ENCODE assay signal across 17 mouse cellular contexts in the genomic region with DNA sequence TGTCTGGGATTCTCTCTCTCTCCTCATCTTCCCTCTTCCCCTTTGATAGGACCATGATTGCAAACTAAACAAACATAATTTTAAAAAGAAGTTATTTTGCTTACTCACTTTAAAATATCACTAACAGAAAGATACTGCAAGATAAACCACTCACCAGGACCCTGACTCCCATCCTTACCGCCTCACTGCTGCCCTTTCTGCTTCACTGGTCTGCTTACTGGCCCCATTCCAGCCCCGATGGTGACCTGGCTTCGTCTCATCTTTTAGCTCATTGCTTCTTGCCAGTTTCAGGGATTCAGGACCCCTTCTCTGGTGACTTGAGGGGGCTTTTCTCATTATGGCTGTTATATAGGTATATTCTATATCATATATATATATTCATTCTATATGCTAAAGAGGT. TPM values are rescaled to one million over a fixed set of nuclear protein-coding genes. Genes with fewer than 3 reads are reported as not detected.
DNase-seq lines count a peak whose midpoint lies in the region; ATAC-seq lines count a peak whose summit lies in the region.
"Had no signal": no experiment of that assay in that cellular context is flagged by ENCODE, and none has a peak within 500 bp of the region (broad histone marks: within the 10 kb centered on the region; RNA-seq: fewer than 3 reads in every experiment).

No protein-coding gene starts in this region.

- H3K9ac ChIP-seq in hindbrain, embryonic 13.5 days: no peak overlapping the region
- no peak overlapping the region for H3K9ac ChIP-seq in hindbrain, embryonic 11.5 days (ENCODE audit: low read depth, low read length)
- H3K9ac ChIP-seq in hindbrain, embryonic 14.5 days: no peak overlapping the region
- H3K9ac ChIP-seq in hindbrain, embryonic 15.5 days: no peak overlapping the region
- H3K9ac ChIP-seq: heart, embryonic 13.5 days; limb, embryonic 13.5 days; liver, embryonic 15.5 days; midbrain, embryonic 12.5 days had no signal

- no peak for DNase-seq in hindbrain, embryonic 11.5 days (ENCODE audit: low spot score)
- DNase-seq in hindbrain, embryonic 14.5 days (ENCODE audit: low spot score): no peak
- DNase-seq in kidney, postnatal 25 days: peak; percentile 65 to 71
- DNase-seq in embryonic facial prominence, embryonic 10.5 days (ENCODE audit: low spot score): no peak
- no peak for DNase-seq in spleen, postnatal 4 days (ENCODE audit: low spot score in 2 of 2)
- DNase-seq: adrenal gland, postnatal 14 days; cerebellum, adult 9-11 months; lung, postnatal 36 days; thymus, postnatal 14 days had no signal

- H3K9me3 ChIP-seq in hindbrain, embryonic 13.5 days: no peaks in the 10 kb centered on the region
- H3K9me3 ChIP-seq in hindbrain, embryonic 11.5 days (ENCODE audit: control insufficient read depth, low read length): no peaks in the 10 kb centered on the region
- no peaks in the 10 kb centered on the region for H3K9me3 ChIP-seq in hindbrain, embryonic 14.5 days (ENCODE audit: control insufficient read depth, low read length)
- H3K9me3 ChIP-seq in hindbrain, embryonic 15.5 days: no peaks in the 10 kb centered on the region
- H3K9me3 ChIP-seq in embryonic facial prominence, embryonic 10.5 days: no peaks in the 10 kb centered on the region
- H3K9me3 ChIP-seq: heart, embryonic 13.5 days; limb, embryonic 13.5 days; liver, embryonic 15.5 days; midbrain, embryonic 12.5 days had no signal

- no peak overlapping the region for H3K4me2 ChIP-seq in hindbrain, embryonic 13.5 days
- H3K4me2 ChIP-seq in hindbrain, embryonic 11.5 days (replicated peaks; ENCODE audit: low read depth, low read length): no peak overlapping the region
- H3K4me2 ChIP-seq in hindbrain, embryonic 14.5 days (replicated peaks): no peak overlapping the region
- H3K4me2 ChIP-seq in hindbrain, embryonic 15.5 days: no peak overlapping the region
- H3K4me2 ChIP-seq: heart, embryonic 13.5 days; limb, embryonic 13.5 days; liver, embryonic 15.5 days; midbrain, embryonic 12.5 days had no signal

- no peak for ATAC-seq in hindbrain, embryonic 13.5 days (ENCODE audit: low FRiP score)
- ATAC-seq in hindbrain, embryonic 11.5 days (ENCODE audit: low FRiP score): no peak
- ATAC-seq in hindbrain, embryonic 14.5 days (ENCODE audit: low FRiP score): no peak
- no peak for ATAC-seq in hindbrain, embryonic 15.5 days (ENCODE audit: low FRiP score, low read depth)
- ATAC-seq: CD4-positive, CD25-positive, alpha-beta regulatory T cell, adult 4 months had no signal

- peaks cover 16% of the 10 kb centered on the region for H3K4me1 ChIP-seq in hindbrain, embryonic 13.5 days (replicated peaks)
- H3K4me1 ChIP-seq in hindbrain, embryonic 11.5 days (replicated peaks; ENCODE audit: control insufficient read depth, insufficient read depth, low read length): no peaks in the 10 kb centered on the region
- H3K4me1 ChIP-seq in hindbrain, embryonic 14.5 days (replicated peaks; ENCODE audit: control insufficient read depth, insufficient read depth, low read length): peaks cover 20% of the 10 kb centered on the region
- H3K4me1 ChIP-seq in hindbrain, embryonic 15.5 days (replicated peaks): peaks cover 19% of the 10 kb centered on the region
- no peaks in the 10 kb centered on the region for H3K4me1 ChIP-seq in embryonic facial prominence, embryonic 10.5 days
- H3K4me1 ChIP-seq: heart, embryonic 13.5 days; limb, embryonic 13.5 days; liver, embryonic 15.5 days; midbrain, embryonic 12.5 days had no signal

- H3K27me3 ChIP-seq in hindbrain, embryonic 13.5 days: no peaks in the 10 kb centered on the region
- H3K27me3 ChIP-seq in hindbrain, embryonic 11.5 days (ENCODE audit: control insufficient read depth, insufficient read depth, low read length): no peaks in the 10 kb centered on the region
- no peaks in the 10 kb centered on the region for H3K27me3 ChIP-seq in hindbrain, embryonic 14.5 days (ENCODE audit: control insufficient read depth, insufficient read depth, low read length)
- H3K27me3 ChIP-seq in hindbrain, embryonic 15.5 days: no peaks in the 10 kb centered on the region
- no peaks in the 10 kb centered on the region for H3K27me3 ChIP-seq in embryonic facial prominence, embryonic 10.5 days (replicated peaks; ENCODE audit: low read depth, poor library complexity, severe bottlenecking)
- H3K27me3 ChIP-seq: heart, embryonic 13.5 days; limb, embryonic 13.5 days; liver, embryonic 15.5 days; midbrain, embryonic 12.5 days had no signal

- no peaks in the 10 kb centered on the region for H3K36me3 ChIP-seq in hindbrain, embryonic 13.5 days
- no peaks in the 10 kb centered on the region for H3K36me3 ChIP-seq in hindbrain, embryonic 11.5 days (ENCODE audit: control insufficient read depth, insufficient read depth, low read length)
- H3K36me3 ChIP-seq in hindbrain, embryonic 14.5 days (replicated peaks; ENCODE audit: control insufficient read depth, insufficient read depth): no peaks in the 10 kb centered on the region
- H3K36me3 ChIP-seq in hindbrain, embryonic 15.5 days: no peaks in the 10 kb centered on the region
- no peaks in the 10 kb centered on the region for H3K36me3 ChIP-seq in embryonic facial prominence, embryonic 10.5 days (replicated peaks)
- H3K36me3 ChIP-seq: heart, embryonic 13.5 days; limb, embryonic 13.5 days; liver, embryonic 15.5 days; midbrain, embryonic 12.5 days had no signal

- peak overlapping the region; percentile 88 for H3K27ac ChIP-seq in hindbrain, embryonic 13.5 days
- H3K27ac ChIP-seq in hindbrain, embryonic 11.5 days (ENCODE audit: low read depth, low read length): no peak overlapping the region
- H3K27ac ChIP-seq in hindbrain, embryonic 14.5 days: peak overlapping the region; percentile 81; the same call in 1 of the 2 replicates
- peak overlapping the region; percentile 85 for H3K27ac ChIP-seq in hindbrain, embryonic 15.5 days (replicated peaks)
- no peak overlapping the region for H3K27ac ChIP-seq in embryonic facial prominence, embryonic 10.5 days (replicated peaks)
- H3K27ac ChIP-seq: heart, embryonic 13.5 days; kidney, postnatal 0 days; limb, embryonic 13.5 days; liver, embryonic 15.5 days had no signal

- H3K4me3 ChIP-seq in hindbrain, embryonic 13.5 days: no peak overlapping the region
- H3K4me3 ChIP-seq in hindbrain, embryonic 11.5 days (ENCODE audit: low read depth, low read length): no peak overlapping the region
- H3K4me3 ChIP-seq in hindbrain, embryonic 14.5 days (replicated peaks; ENCODE audit: low read length): no peak overlapping the region
- no peak overlapping the region for H3K4me3 ChIP-seq in hindbrain, embryonic 15.5 days
- no peak overlapping the region for H3K4me3 ChIP-seq in embryonic facial prominence, embryonic 10.5 days
- H3K4me3 ChIP-seq: heart, embryonic 13.5 days; limb, embryonic 13.5 days; liver, embryonic 15.5 days; midbrain, embryonic 12.5 days had no signal

- 66% methylated on average over 3 of the region's 3 CpGs for WGBS in hindbrain, embryonic 13.5 days
- WGBS in hindbrain, embryonic 11.5 days: 76% methylated on average over 3 of the region's 3 CpGs
- WGBS in hindbrain, embryonic 14.5 days: 67% methylated on average over 3 of the region's 3 CpGs
- 62% methylated on average over 3 of the region's 3 CpGs for WGBS in hindbrain, embryonic 15.5 days
- 77% methylated on average over 3 of the region's 3 CpGs for WGBS in embryonic facial prominence, embryonic 10.5 days

RNA-seq across cellular contexts. Expression of gene Tmem144, which starts 13.5 kb away (rescaled TPM):
- polyA plus RNA-seq in hindbrain, embryonic 13.5 days (2015; fragmentation: Nextera tagmentation; extraction: Ambion mirVana): 1.1 and 1.4 TPM in 2 replicates
- polyA plus RNA-seq in hindbrain, embryonic 11.5 days (2014; fragmentation: Nextera tagmentation; extraction: Ambion mirVana): 3.1 and 4.6 TPM in 2 replicates
- polyA plus RNA-seq in hindbrain, embryonic 14.5 days (2014; fragmentation: Nextera tagmentation; extraction: Ambion mirVana): 1.2 and 2.0 TPM in 2 replicates
- polyA plus RNA-seq in hindbrain, embryonic 15.5 days (2015; fragmentation: Nextera tagmentation; extraction: Ambion mirVana): 1.2 and 1.5 TPM in 2 replicates
- 3.7 and 3.9 TPM in 2 replicates for polyA plus RNA-seq in embryonic facial prominence, embryonic 10.5 days (2016; fragmentation: Nextera tagmentation; extraction: Ambion mirVana)
- polyA plus RNA-seq: CD4-positive, CD25-positive, alpha-beta regulatory T cell, adult 4 months had no signal

RNA-seq across cellular contexts. Expression of gene Fam198b, which starts 18.2 kb away (rescaled TPM):
- 3.9 and 5.1 TPM in 2 replicates for polyA plus RNA-seq in hindbrain, embryonic 13.5 days (2015; fragmentation: Nextera tagmentation; extraction: Ambion mirVana)
- 3.1 and 3.6 TPM in 2 replicates for polyA plus RNA-seq in hindbrain, embryonic 11.5 days (2014; fragmentation: Nextera tagmentation; extraction: Ambion mirVana)
- polyA plus RNA-seq in hindbrain, embryonic 14.5 days (2014; fragmentation: Nextera tagmentation; extraction: Ambion mirVana): 1.7 and 4.8 TPM in 2 replicates
- 2.6 and 3.3 TPM in 2 replicates for polyA plus RNA-seq in hindbrain, embryonic 15.5 days (2015; fragmentation: Nextera tagmentation; extraction: Ambion mirVana)
- 2.0 and 2.5 TPM in 2 replicates for polyA plus RNA-seq in embryonic facial prominence, embryonic 10.5 days (2016; fragmentation: Nextera tagmentation; extraction: Ambion mirVana)
- polyA plus RNA-seq: CD4-positive, CD25-positive, alpha-beta regulatory T cell, adult 4 months had no signal

Comparison
In these comparisons a context has a peak if more than half of its experiments do, and no peak if none do; other contexts are left out.
1. H3K27ac ChIP-seq: peak in hindbrain, embryonic 13.5 days (single experiment), hindbrain, embryonic 14.5 days (single experiment) and hindbrain, embryonic 15.5 days (single experiment); none in hindbrain, embryonic 11.5 days (single experiment) and embryonic facial prominence, embryonic 10.5 days (single experiment).
2. DNase-seq: peak in kidney, postnatal 25 days (2 of 2); none in hindbrain, embryonic 11.5 days (single experiment), hindbrain, embryonic 14.5 days (single experiment), embryonic facial prominence, embryonic 10.5 days (single experiment) and spleen, postnatal 4 days (0 of 2).